Mouse (Mus musculus) lung, postnatal 14 days (tissue): ENCODE data around the gene Arhgap24.

Experiments used
- DNase-seq: peaks from one replicate; pipeline ENCODE4 v3.0.0; 2021

Gene Arhgap24

DNA sequence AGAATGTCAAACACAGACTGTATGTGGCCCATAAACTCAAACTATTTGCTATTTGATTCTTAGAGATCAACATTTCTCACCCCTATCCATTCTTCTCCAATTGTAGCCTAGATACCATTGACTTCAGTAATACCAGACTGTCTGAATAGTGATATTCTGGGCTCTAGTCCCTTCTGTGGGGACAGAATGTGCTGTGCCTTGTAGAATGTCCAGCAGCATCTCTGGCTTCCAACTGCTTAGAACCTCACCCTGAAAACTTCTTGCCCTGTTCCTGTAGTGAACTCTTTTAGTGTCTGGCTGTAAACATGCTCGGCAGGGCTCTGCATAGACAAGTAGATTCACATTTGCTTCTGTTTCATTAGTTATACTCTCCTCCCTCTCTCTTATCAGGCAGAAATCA is 110.2 kb downstream of the Arhgap24 start:
- DNase-seq: no peak

DNA sequence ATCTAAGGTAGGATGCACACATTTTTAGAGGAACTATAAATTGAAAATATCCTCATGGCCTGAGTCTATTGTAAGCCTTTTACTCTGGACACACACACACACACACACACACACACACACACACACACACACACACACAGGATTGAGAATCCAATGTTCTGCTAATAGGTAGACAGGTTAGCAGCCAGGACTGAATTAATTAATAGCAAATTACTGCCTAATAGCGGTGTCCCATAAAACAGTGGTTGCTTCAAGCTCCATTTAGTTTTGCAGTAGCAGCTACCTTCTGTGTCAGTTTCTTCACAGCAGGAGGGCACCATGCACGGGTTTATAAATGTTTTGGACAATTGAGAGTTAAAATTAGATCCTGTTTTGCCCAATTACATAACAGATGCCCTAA is 111.9 kb downstream of the Arhgap24 start:
- no peak for DNase-seq

DNA sequence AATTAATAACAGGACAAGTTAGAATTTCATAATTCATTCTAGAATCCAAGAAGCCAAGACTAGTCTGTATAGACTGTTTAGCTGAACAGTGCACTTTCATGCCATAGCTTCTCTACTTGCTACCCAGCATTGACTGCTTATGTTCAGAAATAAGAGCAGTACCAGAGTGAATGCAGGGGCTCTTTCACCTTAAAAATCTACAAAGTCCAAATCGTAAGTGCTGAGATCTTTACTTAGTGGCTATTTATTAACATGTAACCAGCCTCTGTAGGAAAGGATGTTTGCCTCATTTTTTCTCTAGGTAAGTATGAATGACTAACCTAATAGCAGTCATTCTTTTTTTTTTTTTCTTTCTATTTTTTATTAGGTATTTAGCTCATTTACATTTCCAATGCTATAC is 117.9 kb downstream of the Arhgap24 start:
- no peak for DNase-seq

DNA sequence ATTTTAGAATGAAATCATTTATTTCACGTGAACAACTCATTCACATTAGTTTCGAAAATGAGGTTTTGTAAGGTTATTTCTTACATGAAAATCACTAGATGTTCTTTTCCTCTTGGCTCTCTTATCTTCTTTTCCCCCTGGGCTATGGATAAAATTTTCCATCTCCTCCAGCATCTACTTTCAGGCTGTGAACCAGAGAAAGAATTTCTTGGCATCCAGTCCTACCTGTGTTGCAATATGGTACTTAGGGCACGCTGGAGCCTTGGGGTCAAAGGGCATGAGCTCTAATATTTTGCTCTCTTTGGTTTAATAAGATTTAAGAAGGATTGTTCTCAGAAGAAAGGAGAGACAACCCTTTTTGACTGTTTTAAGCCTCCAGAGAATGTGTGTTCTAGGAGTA is 132.4 kb downstream of the Arhgap24 start:
- peak; percentile 46 for DNase-seq

DNA sequence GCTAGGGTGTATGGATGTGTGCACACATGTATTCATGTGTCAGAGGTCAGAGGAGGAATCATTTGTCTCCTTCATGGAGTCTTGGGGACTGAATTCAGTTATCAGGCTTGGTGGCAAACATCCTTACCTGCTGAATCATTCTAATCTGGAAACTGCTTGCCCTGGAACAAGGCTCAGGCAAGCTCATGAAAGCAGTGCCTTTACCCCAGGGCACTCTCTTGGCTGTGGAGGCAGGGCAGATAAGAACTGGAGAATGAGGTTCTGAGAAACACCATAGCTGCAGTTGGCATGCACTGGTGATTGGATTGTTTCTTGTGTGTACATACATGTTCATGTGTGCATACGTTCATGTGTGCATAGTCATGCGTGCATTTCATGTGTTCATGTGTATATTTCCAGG is 132.9 kb downstream of the Arhgap24 start:
- DNase-seq: no peak

DNA sequence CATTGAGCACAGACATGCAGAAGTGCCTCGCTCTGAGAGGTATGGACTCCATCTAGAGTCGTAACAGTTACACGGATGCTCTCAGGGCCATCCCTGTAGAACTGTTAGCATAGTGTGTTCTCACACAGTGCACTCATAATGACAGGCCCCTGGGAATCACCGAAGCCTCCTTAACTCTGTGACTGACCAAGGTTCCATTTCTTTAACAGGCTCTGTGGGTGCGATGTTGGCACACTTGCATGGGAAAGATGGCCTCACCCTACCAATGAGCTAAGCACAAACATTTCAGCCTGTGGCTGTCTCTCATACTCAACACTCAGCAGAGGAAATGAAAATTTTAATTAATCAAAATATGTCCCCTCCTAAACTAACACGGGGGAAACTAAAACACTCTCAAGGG is 134.1 kb downstream of the Arhgap24 start:
- no peak for DNase-seq

DNA sequence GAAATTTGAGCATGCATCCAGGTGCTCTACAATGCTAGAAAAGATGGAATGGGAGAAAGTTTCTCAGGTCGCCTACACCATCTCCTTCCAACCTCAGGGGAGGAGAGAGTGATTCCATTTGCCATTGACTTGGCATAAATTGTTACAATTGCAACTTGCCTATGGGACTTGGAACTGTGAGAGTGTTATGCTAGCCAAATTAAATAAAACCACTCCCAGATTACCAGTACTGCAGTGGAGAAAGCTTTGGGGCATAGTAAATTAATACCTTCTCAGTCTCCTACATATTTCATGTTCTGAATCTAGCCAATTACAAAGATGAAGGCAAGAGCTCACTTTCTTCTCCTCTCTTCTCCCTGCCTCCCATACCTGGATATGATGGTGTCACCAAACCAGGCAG is 139.8 kb downstream of the Arhgap24 start:
- DNase-seq: no peak

DNA sequence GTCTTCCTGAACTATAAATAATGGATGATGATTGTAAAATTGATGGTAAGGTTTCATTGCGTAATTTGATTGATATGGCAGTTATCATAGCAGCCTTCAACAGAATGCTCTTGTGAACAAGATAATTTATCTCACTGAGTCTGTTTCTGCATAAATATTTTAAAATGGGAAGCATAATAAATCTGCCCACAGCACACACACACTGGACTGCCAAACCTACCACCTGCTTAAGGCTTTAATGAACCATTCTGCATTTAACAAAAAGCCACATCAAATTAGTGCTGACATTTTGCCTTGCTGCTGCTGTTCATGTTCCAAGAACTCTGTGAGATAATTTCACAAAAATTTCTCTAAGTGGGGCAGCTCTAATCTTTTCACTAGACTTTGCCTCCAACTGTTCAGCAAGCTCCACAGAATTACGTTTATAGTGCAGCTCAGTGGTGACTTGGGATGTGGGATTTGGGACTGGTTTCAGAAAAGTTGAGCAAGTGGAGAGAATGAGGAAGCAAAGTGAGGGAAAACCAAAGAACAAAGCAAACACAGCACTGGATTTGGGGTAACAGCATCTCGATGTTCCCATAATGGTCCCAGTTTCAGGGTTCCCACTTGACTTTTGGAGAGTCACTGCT is 142.7 kb downstream of the Arhgap24 start:
- no peak for DNase-seq

DNA sequence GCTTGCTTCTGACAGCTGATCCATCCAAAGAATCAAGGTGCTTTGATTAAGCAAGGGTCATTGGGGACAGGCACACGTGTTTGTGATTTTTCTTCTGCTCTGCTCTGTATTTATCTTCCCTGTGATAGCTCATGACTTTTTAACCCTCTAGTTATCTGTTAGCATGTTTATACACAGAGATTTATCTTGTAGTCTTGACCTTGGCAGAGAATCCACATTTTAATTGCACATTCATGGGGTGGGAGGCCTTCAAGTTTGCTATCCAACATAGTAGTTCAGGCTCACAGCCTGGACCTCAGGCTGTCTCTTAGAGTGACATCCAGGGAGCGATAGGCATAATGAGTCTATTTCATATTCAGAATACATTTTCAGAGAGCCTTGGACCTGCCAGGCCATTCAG is 145.5 kb downstream of the Arhgap24 start:
- no peak for DNase-seq

DNA sequence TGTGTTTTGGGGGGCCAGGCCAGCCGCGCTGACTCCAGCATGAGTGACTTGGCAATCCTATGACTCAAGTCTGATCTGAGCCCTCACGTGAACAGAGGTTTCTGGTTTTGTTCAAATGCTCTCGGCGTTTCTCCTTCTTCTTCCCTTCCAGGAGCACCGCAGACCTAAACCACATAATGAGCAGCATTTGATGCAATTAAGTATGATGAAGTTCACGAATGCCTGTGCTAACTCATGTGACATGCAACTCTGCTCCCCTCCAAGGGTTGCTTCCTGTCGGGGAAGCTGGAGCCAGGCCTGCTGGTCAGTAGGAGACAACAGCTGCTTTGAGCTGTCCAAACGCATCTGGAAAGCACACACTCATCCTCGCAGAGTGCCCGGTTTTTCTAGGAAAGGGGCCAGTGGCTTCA is 148.2 kb downstream of the Arhgap24 start:
- DNase-seq: peak; percentile 22

DNA sequence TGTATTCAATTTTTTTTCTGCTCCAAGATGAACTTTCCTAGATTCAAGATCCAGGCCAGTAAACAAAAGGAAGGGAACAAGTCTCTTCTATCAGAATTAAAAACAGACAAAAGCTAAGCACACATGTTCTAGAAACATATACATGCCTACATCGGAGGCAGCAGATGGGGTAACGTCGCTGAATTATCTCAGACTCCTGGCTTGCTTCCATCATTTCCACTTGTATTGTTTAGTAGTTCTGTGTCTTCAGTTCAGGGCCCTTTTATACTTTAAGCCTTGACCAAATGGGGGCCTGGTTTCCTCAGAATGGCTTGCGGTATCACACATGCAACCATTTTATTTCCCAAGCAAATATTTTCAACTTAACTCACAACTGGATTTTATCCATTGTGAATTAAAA is 154.4 kb downstream of the Arhgap24 start:
- no peak for DNase-seq

DNA sequence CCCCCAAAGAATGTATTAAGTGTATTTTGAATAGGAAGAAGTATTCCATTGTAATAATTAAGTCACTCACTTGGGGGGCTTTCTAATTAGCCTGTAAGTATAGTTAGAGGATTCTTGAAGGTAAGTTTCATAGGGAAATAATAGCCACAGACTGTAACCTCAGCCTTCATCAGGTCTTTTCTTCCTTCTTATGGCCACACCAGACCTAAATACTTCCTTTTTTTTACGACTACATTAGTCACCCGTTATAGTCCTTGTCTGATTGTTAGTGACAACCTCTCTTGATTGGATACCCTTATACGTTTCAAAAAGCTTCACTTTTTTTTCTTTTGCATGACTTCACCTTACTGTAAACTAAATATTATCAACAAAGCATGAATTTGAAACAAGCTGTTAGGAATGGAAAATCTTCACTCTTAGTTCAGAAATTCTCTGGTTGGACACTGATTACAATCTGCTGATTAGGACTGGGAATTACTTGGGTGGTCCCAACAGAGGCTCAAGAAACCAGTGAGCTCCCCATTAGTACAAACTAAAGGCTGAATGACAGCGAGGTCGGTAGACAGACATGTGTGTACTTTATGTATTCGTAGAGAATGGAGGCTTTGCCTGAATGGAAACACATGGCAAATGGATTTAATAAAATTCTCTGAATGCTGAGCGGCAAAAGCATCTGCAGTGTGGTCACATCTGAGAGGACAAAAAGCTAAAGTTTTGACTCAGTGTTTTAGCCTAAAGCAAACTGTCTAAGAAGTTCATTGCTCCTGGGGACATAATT is 158.8 kb downstream of the Arhgap24 start:
- DNase-seq: no peak

DNA sequence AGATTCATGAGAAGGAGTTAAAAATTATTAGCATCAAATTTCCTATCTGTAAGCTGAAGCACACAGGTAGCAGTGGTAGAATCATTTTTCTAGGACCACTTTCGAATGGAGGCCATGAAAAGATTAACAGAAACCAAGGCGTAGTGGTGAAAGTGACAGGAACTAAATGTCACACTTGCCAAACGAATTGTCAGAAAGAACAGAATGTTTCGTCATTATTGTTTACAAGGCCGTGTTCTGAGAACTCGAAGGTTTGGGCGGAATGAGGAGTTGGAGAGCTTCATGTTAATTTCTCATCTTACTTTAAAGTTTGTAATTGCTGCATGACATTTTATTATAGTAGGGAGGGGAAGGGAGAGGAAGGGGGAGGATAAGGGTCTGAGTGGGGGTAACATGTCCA is 162.2 kb downstream of the Arhgap24 start:
- no peak for DNase-seq

DNA sequence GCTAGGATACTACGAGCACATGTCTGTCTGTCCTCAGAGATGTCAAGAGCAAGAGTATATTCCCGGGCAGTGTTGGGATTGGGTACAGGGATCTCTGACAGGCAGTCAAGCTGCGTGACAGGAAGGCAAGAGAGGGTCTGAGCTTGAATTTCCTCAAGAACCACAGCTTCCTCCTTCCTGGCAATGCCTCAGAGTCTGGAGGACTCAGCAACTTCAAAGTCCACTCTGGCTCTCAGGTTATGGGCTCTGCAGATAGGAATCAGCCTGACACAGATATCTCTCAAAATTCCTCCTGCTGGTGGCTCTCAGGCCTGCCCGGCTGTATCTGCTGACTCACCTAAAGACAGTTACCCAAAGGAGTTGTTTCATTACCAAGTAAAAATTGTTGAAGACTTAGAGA is 162.6 kb downstream of the Arhgap24 start:
- no peak for DNase-seq

DNA sequence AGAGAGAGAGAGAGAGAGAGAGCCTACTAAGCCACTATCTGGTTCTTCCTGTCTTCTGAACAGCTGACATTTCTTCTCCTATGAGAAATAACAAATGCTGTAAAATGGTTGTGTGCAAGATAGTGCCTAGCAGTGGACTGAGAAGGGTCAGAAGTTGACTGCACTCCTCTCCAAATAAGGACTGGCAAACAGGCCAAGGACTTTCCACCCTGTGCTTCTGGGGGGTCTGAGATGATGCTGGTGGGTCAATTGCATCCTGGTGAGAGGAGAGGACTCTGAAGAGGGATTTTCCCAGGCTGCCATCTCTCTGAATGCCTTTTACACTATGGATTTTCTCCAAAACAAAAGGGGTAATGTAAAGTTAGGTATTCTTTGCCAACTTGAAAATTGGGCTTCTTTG is 177.9 kb downstream of the Arhgap24 start:
- no peak for DNase-seq

DNA sequence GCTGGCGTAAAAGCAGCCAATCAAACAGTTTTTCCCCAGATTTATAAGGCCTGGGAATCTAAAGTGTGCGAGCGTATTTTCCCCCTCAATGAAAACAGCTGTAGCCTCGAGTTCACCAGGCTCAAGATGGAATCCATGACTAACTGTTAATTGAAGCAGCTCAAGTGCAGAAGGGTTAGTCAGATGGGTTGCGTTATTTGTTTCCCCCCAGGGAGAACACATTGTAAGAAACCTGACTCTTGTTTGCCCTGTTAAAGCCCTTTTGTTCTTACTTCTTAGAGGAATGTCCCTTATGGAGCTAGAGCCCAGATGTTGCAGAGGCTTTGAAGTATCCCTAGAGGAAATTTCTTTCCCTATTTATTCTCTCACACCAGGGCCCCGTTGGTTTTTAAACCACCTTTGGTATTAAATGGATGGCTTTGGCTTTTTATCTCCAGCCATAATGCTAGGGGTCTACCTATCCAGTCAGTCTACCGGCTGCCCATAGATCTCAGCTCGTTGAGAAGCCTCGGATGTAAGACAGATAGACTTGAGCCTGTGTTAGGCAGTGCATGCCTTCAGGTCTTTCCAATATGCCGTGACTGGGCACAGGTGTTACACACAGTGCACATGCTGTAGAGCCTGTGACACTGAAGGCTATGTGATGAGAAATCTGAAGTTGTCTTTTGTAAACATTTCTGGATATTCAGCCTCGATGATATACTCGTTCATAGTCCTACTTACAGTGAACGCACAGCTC is 184.0 kb downstream of the Arhgap24 start:
- DNase-seq: no peak

DNA sequence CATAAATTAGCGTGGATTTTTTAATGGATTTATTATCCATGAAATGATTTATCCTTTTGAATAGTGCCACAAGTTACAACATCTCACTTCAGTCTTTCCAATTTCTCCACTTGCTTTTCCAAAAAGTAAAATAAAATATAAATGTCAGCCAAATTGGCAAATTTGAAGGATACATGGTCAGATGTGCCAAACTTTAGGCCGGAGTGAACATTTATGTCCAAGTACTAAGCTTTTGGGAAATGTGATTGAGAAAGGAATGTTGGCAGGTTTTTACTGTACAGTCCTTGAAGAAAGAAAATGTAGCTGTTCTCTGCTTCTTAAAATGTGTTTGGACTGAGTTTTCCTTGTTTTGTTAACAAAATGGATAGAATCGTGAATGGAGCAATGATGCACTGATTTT is 185.7 kb downstream of the Arhgap24 start:
- no peak for DNase-seq

DNA sequence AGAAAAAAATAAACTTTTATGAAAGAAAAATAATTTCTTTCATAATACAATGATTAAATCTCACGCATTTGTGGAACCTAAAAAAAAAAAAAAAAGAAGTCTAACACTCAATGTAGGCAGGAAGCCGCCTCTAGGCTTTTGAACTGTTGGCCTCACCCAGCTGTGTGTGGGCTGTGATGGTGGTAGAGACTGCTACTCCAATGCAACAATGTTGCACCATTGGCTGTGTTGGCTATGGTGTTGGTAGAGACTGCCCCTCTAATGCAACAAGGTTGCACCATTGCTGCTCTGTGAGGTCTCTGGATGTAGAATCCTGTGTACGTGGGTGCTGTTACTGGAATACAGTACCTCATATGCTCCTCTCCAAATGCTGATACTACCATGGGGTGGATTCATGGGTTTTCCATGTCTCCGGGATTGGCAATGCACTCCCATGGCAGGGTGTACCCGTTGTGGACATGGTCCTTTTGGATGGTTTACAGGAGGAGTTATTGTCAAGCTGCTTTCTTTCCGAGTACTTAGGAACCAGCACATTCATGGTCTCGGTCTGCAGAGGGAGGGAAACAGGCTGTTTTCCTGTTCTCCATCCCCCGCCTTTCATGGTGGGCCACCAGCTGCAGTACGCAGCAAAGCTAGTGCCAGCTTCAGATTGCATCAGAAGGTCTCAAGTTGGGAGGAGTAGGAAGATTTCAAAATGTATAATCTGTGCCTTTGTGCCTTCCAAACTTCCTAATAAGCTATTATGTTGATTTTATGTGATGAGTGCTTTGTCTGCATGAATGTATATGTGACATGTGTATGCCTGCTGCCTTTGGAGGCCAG is 186.8 kb downstream of the Arhgap24 start:
- no peak for DNase-seq

DNA sequence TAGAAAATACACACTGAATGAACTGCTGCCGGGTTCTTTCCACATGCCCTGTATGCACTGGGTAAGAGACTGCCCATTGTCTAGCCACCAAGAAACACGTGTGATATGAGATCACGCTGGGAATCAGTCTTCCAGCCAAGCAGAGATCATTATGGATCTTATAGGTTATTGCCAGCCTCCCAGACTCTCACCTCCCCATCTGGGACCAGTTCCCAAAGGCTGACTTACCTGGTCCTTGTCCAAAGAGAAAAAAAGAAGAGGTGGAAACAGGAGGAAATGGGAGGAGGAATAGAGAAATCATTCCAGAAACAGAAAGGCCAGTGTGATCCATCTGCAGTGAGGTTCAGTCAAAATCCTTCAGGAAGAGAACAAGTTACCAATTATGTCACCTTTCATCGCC is 189.0 kb downstream of the Arhgap24 start:
- no peak for DNase-seq

DNA sequence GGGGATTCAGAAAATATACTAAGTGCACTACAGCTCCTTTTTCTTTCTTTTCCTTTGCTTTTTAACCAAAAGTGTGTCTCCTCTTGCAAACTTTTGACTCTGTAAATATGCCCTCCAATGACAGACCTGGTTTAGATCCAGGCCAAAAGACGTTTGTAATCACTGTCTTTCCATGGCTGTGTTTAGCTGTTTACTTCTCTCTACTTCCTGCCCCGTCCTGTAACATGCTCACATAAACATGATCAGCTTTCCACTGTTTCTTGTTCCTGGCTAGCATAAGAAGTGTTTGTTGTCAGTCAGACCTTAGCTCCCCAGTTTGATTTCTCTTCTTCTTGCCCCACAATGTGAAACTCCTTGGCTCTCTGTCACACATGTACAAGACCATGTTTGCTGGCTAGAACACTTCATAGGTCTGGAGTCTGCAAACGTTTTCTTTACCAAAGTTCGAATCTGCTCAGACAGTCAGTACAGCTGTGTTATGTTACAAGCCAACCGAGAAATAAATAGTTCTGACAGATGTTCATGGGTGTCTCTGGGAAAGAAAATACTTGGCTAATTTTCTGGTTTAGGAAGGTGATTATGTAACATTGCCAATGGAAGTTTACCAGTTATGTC is 189.6 kb downstream of the Arhgap24 start:
- DNase-seq: no peak

DNA sequence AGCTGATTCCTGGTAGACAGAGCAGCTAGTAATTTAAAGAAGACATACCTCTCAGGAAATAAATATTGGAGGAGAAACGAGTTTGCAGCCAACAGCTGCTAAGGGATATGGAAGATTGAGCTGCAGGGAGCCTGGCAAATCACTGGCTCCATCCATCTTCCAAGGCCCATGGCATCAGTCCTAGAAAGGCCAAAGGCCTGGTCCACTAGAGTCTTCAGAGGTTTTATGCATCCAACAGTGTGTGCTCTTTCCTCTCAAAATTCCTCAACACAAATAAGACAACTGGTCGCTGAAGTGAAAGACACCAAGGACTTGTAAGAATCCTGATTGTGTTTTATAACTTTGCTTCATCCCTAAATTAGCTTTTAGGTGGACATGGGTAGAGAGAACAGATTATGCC is 194.1 kb downstream of the Arhgap24 start:
- no peak for DNase-seq

DNA sequence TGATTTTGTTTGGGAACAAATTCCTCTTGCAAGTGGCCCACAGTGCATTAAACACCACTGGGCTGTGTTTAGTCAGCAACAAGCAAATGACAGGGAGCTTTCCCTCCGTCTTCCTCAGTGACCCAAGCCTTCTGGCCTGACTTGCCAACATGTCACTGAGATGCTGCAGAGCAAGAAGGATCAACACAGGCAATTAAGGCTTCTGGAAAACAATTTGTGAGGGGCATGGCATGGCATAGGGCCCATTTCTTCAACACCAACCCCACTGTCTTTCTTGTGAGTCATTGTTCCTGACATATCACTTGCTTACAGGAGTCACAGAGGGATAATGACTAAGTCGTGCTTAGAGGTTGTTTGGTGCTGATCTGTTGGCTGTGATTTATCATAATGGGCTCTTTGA is 196.0 kb downstream of the Arhgap24 start:
- peak; percentile 5 for DNase-seq

DNA sequence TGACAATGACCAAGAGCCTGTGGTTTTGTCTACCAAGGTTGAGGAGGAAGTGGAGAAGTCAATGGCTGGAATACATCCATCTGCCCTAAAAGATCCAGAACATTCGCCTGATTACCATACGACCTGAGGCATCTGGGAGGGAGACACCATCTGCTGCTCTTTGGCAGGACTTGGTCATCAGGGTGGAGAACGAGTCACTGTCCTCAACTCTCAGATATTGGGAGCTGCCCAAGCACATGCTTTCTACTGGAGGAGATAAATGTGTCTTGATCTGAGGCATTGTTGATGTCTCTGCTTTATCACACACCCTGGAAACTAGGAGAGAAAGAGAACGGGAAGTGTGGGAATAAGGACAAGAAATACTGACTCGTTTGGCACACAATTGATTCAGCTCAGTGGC is 206.5 kb downstream of the Arhgap24 start:
- DNase-seq: no peak
